Mouse (Mus musculus) thymus, postnatal 0 days (tissue): ENCODE measurements around the gene Sfxn1. TPM values are rescaled to one million over a fixed set of nuclear protein-coding genes. Genes with fewer than 3 reads are reported as not detected.

Experiments used
- DNase-seq: peaks from one replicate; pipeline ENCODE4 v3.0.0-alpha.2; 2015; ENCODE audit warnings: low spot score
- polyA plus RNA-seq: library from polyadenylated mRNA; unstranded; fragments of >200 nt; fragmentation: Nextera tagmentation; extraction: Ambion mirVana; gene quantifications from 2 replicates; pipeline ENCODE4 v1.2.1, GENCODE M21; 2015

The Sfxn1 gene
- polyA plus RNA-seq, 1 experiment from 2014 or later: 65.8 TPM

DNA sequence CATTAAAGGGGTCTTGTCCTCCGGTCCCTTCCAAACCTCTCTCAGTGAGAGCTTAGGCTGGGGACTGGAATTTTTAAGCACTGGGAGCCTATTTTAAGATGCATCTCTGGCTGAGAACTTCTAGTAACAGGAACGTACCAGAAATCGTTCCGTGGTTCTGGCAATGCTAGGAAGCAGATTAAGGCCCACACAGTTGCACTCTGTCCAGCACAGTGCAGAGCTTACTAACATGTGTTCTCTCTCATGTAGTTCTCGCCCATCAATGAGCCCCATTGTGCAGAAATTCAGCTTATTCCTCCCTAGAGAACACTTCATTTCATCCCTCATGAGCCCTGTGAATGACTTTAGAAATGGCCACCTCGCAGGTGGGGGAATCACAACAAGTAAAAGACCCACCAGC, 44.1 kb downstream of the Sfxn1 start:
- no peak for DNase-seq

DNA sequence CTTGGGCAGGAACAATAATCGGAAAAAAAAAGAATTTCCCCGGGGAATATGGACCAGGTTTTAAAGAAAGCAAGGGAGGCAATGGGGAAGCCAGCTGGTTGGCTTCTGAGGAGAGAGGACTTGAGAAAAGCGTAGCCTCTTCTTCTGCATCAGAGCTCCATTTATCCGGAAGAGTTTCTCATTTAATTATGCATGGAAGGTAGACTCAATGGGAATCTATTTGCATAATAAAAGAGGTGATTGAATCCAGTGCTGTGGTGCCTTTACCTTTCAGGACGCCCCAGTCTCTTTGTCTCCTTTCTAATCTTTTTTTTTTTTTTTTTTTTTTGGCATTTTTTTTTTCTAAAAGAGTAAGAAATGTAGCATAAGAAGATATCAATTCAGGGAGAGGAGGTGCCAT, 46.7 kb downstream of the Sfxn1 start:
- no peak for DNase-seq

DNA sequence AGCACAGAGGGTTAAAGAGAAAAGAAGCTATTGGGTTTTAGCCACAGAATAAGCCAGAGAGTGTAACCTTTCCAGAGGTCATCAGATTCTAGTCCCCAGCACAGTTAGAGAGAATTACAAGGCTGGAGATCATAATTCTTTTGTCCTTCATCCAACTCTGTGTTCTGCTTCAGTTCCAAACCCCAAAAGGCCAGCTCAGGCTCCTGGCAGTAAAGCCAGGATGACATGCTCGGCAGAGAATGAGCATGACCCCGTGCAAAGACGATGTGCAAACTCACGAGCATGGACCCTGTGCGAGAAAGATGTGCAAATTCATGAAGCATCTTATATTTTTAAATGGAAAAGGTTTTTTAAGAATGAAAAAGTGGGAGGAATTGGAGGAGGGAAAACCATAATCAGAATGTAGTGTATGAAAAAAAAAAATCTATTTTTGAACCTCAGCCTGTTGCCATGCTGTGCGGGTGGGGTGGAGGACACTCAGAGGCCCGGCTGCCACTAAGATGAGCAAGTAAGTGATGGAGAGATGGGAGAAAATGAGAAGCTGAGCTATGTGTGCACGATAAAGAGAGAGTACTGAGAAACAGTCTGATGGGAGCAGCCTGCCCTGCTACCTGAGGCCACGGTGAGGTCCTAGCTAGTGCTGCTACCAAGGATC, 66.2 kb downstream of the Sfxn1 start:
- DNase-seq: no peak

DNA sequence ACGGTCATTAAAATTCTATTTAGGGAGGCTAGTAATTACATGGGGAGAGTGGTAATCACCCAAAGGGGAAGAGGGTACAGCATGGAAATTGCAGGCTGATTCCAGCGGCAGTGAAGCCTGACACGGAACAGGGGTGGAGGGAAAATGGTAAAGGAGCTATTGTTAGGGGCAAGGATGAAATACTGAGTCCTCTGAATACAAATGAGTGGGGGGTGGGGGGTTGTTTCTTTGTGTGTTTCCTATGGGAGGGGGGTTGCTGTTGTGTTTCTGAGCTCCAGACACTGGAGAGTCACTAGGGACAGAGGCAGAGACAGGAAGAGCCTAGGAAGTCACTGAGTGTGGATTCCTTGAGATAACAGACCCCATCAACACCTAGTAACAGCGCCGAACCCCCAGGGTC, 72.1 kb downstream of the Sfxn1 start:
- DNase-seq: no peak

DNA sequence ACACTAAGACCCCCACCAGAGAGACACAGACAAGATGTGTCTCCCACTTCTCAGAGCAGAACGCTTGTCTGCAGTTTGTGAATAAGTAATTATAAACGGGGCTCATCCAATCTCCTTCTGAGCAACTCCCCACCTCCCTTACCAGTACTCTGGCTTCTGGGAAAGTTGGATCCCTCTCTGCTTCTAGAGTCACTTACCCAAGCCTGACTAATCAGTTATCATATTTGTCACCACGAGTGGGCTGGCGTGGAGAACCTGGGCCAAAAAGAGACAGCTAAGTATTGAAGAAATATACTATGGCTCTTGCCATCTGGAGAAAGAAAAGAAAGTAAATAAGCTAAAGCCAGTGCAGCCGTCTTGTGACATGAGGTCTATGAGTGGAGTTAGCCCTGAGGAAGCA, 73.0 kb downstream of the Sfxn1 start:
- DNase-seq: no peak

DNA sequence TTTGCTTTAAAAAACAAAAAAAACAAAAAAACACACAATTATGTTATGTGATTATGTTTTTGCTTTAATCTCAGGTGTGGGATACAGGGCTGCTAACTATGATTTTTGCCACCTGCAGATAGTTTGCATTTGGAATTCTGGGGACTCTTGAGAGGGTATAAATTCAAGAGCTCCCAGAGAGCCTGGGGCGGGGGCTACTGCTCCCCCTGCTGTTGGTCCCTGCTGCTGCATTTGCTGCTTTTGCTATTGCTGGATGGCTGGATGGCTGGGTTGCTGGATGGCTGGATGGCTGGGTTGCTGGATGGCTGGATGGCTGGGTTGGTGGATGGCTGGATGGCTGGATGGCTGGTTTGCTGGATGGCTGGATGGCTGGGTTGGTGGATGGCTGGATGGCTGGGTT, 75.7 kb downstream of the Sfxn1 start:
- DNase-seq: no peak

DNA sequence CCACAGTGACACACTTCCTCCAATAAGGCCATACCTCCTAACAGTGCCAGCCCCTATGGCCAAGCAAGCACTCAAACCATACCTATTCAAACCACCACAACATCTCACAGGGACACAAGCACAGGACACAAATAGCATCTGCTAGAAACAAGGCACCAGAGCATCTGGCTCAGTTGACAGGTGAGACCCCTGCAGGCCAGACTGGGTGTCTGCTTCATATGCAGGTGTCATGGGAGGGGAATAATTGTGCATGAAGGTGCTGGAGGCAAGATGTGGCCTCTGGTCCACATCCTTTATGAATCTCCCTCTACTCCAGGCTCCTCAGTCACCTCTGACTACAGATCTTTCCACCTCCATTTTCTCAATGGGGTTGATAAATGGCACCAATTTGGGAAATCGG, 80.8 kb downstream of the Sfxn1 start:
- no peak for DNase-seq

DNA sequence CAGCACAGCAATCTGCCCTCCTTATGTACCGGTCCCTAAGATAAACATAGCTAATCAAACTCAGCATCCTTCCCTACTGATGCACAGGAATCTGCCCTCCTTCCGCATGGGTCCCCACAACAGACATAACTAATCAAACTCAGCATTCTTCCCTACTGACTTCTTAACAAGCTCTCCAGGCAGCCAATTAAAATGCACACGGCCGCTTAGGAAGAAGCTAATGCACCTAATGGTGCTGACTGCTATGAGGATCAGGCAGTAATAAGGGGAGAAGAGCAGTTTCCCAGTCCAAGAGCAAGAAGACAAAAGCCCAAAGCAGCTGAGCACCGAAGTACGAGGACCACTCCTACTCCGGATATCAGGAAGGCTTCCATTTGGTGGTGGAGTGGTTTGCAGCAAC, 81.2 kb downstream of the Sfxn1 start:
- DNase-seq: no peak

DNA sequence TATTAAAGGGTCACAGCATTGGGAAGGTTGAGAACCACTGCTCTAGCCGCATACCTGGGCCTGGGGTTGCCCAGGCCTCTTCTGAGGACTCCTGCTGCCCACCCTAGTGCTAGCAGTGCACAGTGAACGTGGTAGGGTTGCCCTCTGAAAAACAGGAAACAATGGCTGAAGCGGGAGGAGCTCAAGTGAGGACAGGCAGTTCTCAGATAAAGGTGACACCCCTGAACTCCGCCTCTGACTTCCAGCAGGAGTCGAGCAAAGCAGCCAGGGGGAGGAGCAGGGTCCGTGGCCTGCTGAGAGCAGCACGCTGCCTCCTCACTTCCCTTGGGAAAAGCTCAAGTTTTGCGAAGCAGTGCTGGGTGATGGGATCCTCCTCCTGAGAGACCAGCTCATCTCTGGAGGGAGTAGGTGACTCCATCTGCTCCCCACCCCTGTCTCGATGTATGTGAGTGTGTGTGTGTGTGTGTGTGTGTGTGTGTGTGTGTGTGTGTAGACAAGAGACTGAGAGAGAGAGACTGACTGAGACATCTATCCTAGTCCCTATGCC, 82.1 kb downstream of the Sfxn1 start:
- no peak for DNase-seq

DNA sequence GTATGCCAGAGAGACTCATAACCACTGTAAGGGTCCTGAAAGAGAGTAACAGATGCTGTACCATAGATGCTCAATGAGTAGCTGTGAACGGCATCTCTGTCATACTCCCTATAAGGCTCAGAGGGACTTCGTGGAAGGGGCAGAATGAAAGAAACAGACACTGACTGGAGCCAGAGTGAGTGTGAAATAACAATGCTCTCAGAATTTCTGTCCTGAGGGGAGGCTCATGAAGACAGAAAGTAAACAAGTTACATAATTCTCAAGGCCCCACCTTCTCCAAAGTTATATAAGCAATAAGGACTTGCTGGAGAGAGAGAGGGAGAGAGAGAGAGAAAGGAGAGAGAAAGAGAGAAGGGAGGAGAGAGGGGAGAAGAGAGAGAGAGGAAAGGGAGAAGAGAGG, 84.2 kb downstream of the Sfxn1 start:
- DNase-seq: no peak

Other genes starting within 250 kb of the Sfxn1 start
- 0.08 and 0.10 TPM in 2 replicates for gene Drd1, start 16.2 kb upstream of the Sfxn1 start, polyA plus RNA-seq
- 0.57 and 0.62 TPM in 2 replicates for gene Hrh2, start 120.3 kb downstream of the Sfxn1 start, polyA plus RNA-seq